Mouse (Mus musculus) heart, embryonic 16.5 days (tissue): ENCODE results near the gene Prrc2a. TPM values are rescaled to one million over a fixed set of nuclear protein-coding genes. Genes with fewer than 3 reads are reported as not detected.

Source experiments
- ATAC-seq: fragments of 200-750 bp; cut with Nextera tagmentation; replicated peaks from 2 replicates; pipeline ENCODE4 v1.8.0; 2017; ENCODE audit warnings: moderate number of reproducible peaks; ENCODE audit not compliant: insufficient read depth, low FRiP score; ENCODE audit errors: extremely low read depth
- H3K27ac ChIP-seq: fragments of 300-500 bp; sonication (generic); 2 replicates; pipeline ENCODE4 v1.5.1; 2014; ENCODE audit warnings: mild to moderate bottlenecking, low read length, control low read depth, moderate library complexity
- H3K27me3 ChIP-seq: fragments of 300-500 bp; sonication (generic); 2 replicates; pipeline ENCODE4 v1.6.1; 2014; ENCODE audit warnings: low read length, mixed read lengths; ENCODE audit not compliant: control insufficient read depth, insufficient read depth
- H3K36me3 ChIP-seq: fragments of 300-500 bp; sonication (generic); 2 replicates; pipeline ENCODE4 v1.6.1; 2014; ENCODE audit not compliant: control insufficient read depth, insufficient read depth
- H3K4me1 ChIP-seq: fragments of 300-500 bp; sonication (generic); 2 replicates; pipeline ENCODE4 v1.6.1; 2014; ENCODE audit warnings: low read length, mixed read lengths; ENCODE audit not compliant: control insufficient read depth, insufficient read depth
- H3K4me2 ChIP-seq: fragments of 300-500 bp; sonication (generic); 2 replicates; pipeline ENCODE4 v1.6.1; 2014; ENCODE audit warnings: low read depth, mild to moderate bottlenecking, control low read depth, low read length
- H3K4me3 ChIP-seq: fragments of 300-500 bp; sonication (generic); 2 replicates; pipeline ENCODE4 v1.5.1; 2014; ENCODE audit warnings: mild to moderate bottlenecking, control low read depth, low read length
- H3K9ac ChIP-seq: fragments of 300-500 bp; sonication (generic); 2 replicates; pipeline ENCODE4 v1.6.1; 2014; ENCODE audit warnings: low read length, control low read depth
- H3K9me3 ChIP-seq: fragments of 300-500 bp; sonication (generic); replicated peaks from 2 replicates; pipeline ENCODE4 v1.6.1; 2016; ENCODE audit warnings: low read length; ENCODE audit not compliant: control insufficient read depth
- WGBS: fragments of 180-500 bp; shearing (Covaris S2); extraction: QIAGEN DNeasy Blood & Tissue Kit; methylation state at CpG from one replicate; pipeline ENCODE4 v1.1.7; 2014; 5-methylcytosine and 5-hydroxymethylcytosine counted together
- polyA plus RNA-seq: library from polyadenylated mRNA; unstranded; fragments of >200 nt; fragmentation: Nextera tagmentation; extraction: Ambion mirVana; gene quantifications from 2 replicates; pipeline ENCODE4 v1.2.1, GENCODE M21; 2015

The Prrc2a gene
- polyA plus RNA-seq, 1 experiment from 2014 or later = 103 TPM

- ATAC-seq = no peak
Measured at GRCm38 (mm10) chr17:35161421-35161820, 3.3 kb downstream of the Prrc2a start.

GRCm38 (mm10) chr17:35159638-35160037, 5.1 kb downstream of the Prrc2a start:
- H3K9ac ChIP-seq = no peak overlapping the region
- no peak for ATAC-seq
- WGBS = 82% methylated on average over 7 of the region's 7 CpGs

More at GRCm38 (mm10) chr17:35161421-35161820, 3.3 kb downstream of the Prrc2a start:
- Histone ChIP-seq H3K9ac (no peak overlapping the region), H3K9me3 (no peaks in the 10 kb centered on the region), H3K4me3 (no peak overlapping the region), H3K36me3 (peaks cover 57% of the 10 kb centered on the region), H3K27me3 (no peaks in the 10 kb centered on the region), H3K4me2 (0 out of 2 replicates have a peak overlapping the region, but pooled peaks have one; percentile 4), H3K4me1 (peaks cover 23% of the 10 kb centered on the region), H3K27ac (no peak overlapping the region)
- WGBS = 77% methylated on average over 11 of the region's 11 CpGs

GRCm38 (mm10) chr17:35158850-35159593, 5.7 kb downstream of the Prrc2a start:
- H3K27ac ChIP-seq = no peak overlapping the region
- no peak overlapping the region for H3K9ac ChIP-seq
- no peak overlapping the region for H3K4me2 ChIP-seq
- H3K4me3 ChIP-seq = no peak overlapping the region
- no peaks in the 10 kb centered on the region for H3K27me3 ChIP-seq
- peaks cover 16% of the 10 kb centered on the region for H3K4me1 ChIP-seq
- no peaks in the 10 kb centered on the region for H3K9me3 ChIP-seq
- ATAC-seq = no peak
- H3K36me3 ChIP-seq = peaks cover 81% of the 10 kb centered on the region
- 90% methylated on average over 16 of the region's 16 CpGs for WGBS

More at GRCm38 (mm10) chr17:35159638-35160037, 5.1 kb downstream of the Prrc2a start:
- no peak overlapping the region for H3K4me2 ChIP-seq
- H3K4me3 ChIP-seq = no peak overlapping the region
- H3K27me3 ChIP-seq = no peaks in the 10 kb centered on the region
- peaks cover 75% of the 10 kb centered on the region for H3K36me3 ChIP-seq
- H3K9me3 ChIP-seq = no peaks in the 10 kb centered on the region
- no peak overlapping the region for H3K27ac ChIP-seq
- H3K4me1 ChIP-seq = peaks cover 16% of the 10 kb centered on the region

- Histone ChIP-seq H3K27me3 (no peaks in the 10 kb centered on the region), H3K9me3 (no peaks in the 10 kb centered on the region), H3K9ac (no peak overlapping the region), H3K4me2 (no peak overlapping the region), H3K36me3 (peaks cover 94% of the 10 kb centered on the region), H3K4me1 (peaks cover 13% of the 10 kb centered on the region), H3K4me3 (no peak overlapping the region), H3K27ac (no peak overlapping the region)
- WGBS = 85% methylated on average over 8 of the region's 8 CpGs
- ATAC-seq = no peak
Measured at GRCm38 (mm10) chr17:35157661-35158175, 7.0 kb downstream of the Prrc2a start.

- no peak for ATAC-seq
- no peaks in the 10 kb centered on the region for H3K9me3 ChIP-seq
- H3K27me3 ChIP-seq = no peaks in the 10 kb centered on the region
- H3K27ac ChIP-seq = no peak overlapping the region
- 86% methylated on average over 8 of the region's 8 CpGs for WGBS
- H3K4me2 ChIP-seq = no peak overlapping the region
- H3K9ac ChIP-seq = no peak overlapping the region
- H3K4me1 ChIP-seq = peaks cover 8% of the 10 kb centered on the region
- no peak overlapping the region for H3K4me3 ChIP-seq
- H3K36me3 ChIP-seq = peaks cover 99% of the 10 kb centered on the region
Measured at GRCm38 (mm10) chr17:35157254-35157653, 7.4 kb downstream of the Prrc2a start.

- Histone ChIP-seq H3K27ac (no peak overlapping the region), H3K9ac (no peak overlapping the region), H3K9me3 (no peaks in the 10 kb centered on the region), H3K4me2 (no peak overlapping the region), H3K4me1 (peaks cover 2% of the 10 kb centered on the region; the same call in 1 of the 2 replicates), H3K27me3 (no peaks in the 10 kb centered on the region), H3K36me3 (peaks cover 99% of the 10 kb centered on the region), H3K4me3 (no peak overlapping the region)
- ATAC-seq = no peak; the same call in 1 of the 2 replicates
- WGBS = 88% methylated on average over 33 of the region's 33 CpGs
Measured at GRCm38 (mm10) chr17:35156461-35157200, 8.1 kb downstream of the Prrc2a start.

GRCm38 (mm10) chr17:35155451-35155850, 9.2 kb downstream of the Prrc2a start:
- no peak for ATAC-seq
- 87% methylated on average over 12 of the region's 12 CpGs for WGBS
- no peaks in the 10 kb centered on the region for H3K4me1 ChIP-seq
- H3K27ac ChIP-seq = no peak overlapping the region
- H3K4me3 ChIP-seq = no peak overlapping the region
- no peak overlapping the region for H3K9ac ChIP-seq
- H3K9me3 ChIP-seq = no peaks in the 10 kb centered on the region
- no peak overlapping the region for H3K4me2 ChIP-seq
- H3K27me3 ChIP-seq = no peaks in the 10 kb centered on the region
- H3K36me3 ChIP-seq = peaks cover 98% of the 10 kb centered on the region

- Histone ChIP-seq H3K9ac (no peak overlapping the region), H3K27me3 (no peaks in the 10 kb centered on the region), H3K36me3 (peaks cover 98% of the 10 kb centered on the region), H3K27ac (no peak overlapping the region), H3K4me2 (no peak overlapping the region), H3K4me3 (no peak overlapping the region), H3K9me3 (no peaks in the 10 kb centered on the region), H3K4me1 (no peaks in the 10 kb centered on the region)
- ATAC-seq = no peak
- 74% methylated on average over 7 of the region's 7 CpGs for WGBS
Measured at GRCm38 (mm10) chr17:35154616-35155015, 10.1 kb downstream of the Prrc2a start.

- Histone ChIP-seq H3K27ac (no peak overlapping the region), H3K4me3 (no peak overlapping the region), H3K4me2 (no peak overlapping the region), H3K9ac (no peak overlapping the region), H3K27me3 (no peaks in the 10 kb centered on the region), H3K36me3 (peaks cover 98% of the 10 kb centered on the region), H3K4me1 (no peaks in the 10 kb centered on the region), H3K9me3 (no peaks in the 10 kb centered on the region)
- no peak for ATAC-seq
- 87% methylated on average over 4 of the region's 4 CpGs for WGBS
Measured at GRCm38 (mm10) chr17:35153931-35154330, 10.8 kb downstream of the Prrc2a start.
